Mouse (Mus musculus): Measurements from ENCODE around the gene Rflnb.

DNA sequence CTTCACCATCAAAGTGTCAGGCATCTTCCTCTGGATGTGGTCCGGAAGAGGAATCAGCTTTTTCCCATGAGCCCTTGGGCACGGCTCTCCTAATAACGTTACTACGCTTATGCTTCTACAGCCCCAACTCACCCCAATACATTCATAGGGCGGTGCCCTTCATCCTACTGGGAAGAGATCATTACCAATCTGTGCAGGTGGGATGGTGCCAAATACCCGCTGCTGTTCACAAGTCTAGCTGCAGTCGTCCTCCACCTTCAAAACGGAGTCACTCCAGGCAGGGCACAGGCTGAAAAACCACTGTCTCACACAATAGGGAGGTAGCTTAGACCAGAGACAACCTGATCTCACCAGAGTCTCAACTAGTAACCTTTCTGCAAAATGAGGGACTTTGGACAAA lies 7.6 kb upstream of the Rflnb start:
- TF ChIP-seq CTCF (IDR thresholded peaks at IDR 0.05; ENCODE audit: low read depth), result no peak
- TF ChIP-seq EP300 (optimal IDR thresholded peaks at IDR 0.05), result no peak
